Mouse (Mus musculus) skeletal muscle tissue, adult 2 months (tissue): ENCODE measurements at regions not wholly inside any gene's neighbourhood (a gene's known extent, or its start where the extent isn't known, plus 50 kb on each side); places are given as distances from the start of the nearest gene placed in this dataset.

Experiments
- DNase-seq: peaks from one replicate; pipeline ENCODE4 v3.0.0-alpha.2; 2012; ENCODE audit warnings: low read depth, low spot score

- DNase-seq: no peak
Measured at GRCm38 (mm10) chr13:107700268-107701139, 343.7 kb upstream of the Smim15 start.

GRCm38 (mm10) chr13:107699251-107699650 is 345.0 kb upstream of the Smim15 start:
- no peak for DNase-seq

- no peak for DNase-seq
Measured at GRCm38 (mm10) chr13:107698345-107698744, 345.9 kb upstream of the Smim15 start.

GRCm38 (mm10) chr13:107692123-107692830 is 352.0 kb upstream of the Smim15 start:
- DNase-seq: no peak

DNA sequence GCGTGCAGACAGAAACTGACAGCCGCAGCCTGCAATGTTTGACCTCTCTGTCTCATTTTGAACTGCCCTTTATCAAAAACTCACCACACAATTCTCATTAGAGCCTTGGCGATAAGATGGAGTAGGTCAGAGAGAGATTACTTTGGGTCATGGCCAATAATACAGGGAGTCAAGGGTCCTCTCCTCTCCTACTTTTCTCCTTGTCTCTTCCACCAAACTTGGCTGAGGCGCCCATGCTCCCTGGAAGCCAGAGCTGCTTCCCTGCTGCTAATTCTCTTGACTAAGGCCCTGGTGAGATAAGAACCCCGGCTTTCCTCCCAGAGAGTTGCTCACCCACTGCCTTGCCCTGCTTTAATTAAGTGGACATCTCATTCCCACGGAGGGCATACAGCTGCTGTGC is 355.3 kb upstream of the Smim15 start:
- DNase-seq: no peak

DNA sequence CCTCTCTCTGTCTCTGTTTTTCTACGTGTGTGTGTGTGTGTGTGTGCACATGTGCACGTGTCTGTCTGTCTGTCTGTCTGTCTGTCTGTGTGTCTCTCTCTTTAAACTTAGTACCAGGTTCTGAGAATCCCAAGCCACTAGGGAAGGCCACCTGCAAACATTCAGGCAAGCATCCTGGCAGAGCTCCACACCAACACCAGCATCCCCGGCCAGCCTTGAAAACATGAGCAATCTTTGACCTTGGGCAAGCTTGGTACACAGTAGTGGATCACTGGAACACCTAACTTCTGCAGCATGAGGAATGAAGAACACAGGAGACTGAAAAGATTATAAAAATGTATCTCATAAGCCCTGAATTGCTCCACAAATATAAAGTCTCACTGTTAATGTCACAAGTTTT is 359.0 kb upstream of the Smim15 start:
- DNase-seq: no peak

- no peak for DNase-seq
Measured at GRCm38 (mm10) chr13:107683909-107684308, 360.3 kb upstream of the Smim15 start.

GRCm38 (mm10) chr13:107681719-107682118 is 362.5 kb upstream of the Smim15 start:
- DNase-seq: no peak

DNA sequence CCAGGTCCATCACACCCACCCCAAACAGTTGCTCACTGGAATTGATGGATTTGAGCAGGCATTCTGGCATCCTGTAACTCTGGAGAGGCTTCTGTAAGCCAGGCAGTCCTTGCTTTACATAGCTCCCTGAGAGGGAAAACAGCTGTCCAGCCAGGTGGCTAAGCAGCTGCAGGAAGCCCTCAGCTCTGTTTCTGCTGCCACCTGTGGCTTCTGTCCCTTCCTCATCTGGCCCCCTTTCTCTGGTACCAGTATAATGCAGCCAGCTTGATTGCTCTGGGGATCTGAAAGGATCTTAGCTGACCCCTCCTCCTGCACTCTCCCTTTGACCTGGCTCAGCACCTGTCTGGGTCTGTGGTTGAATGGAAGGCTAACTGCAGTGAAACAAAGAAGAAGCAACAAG is 365.4 kb upstream of the Smim15 start:
- no peak for DNase-seq

DNA sequence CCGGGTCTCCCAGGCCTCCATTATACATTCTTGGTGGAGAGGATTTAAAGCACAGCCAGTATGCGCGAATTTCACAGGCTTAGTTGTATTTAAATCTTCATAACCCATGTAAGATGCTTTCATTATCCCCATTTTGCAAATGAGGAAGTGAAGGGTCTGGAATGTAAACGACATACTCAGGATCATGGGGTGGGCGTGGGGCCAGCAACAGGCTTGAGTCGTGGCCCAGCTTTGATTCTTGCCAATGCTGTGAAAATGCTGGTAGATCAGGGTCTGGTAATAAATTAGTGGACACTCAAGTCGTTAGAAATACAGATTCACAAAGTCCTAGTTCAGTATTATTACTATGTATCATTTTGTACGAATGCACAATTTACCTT is 367.2 kb upstream of the Smim15 start:
- DNase-seq: no peak

DNA sequence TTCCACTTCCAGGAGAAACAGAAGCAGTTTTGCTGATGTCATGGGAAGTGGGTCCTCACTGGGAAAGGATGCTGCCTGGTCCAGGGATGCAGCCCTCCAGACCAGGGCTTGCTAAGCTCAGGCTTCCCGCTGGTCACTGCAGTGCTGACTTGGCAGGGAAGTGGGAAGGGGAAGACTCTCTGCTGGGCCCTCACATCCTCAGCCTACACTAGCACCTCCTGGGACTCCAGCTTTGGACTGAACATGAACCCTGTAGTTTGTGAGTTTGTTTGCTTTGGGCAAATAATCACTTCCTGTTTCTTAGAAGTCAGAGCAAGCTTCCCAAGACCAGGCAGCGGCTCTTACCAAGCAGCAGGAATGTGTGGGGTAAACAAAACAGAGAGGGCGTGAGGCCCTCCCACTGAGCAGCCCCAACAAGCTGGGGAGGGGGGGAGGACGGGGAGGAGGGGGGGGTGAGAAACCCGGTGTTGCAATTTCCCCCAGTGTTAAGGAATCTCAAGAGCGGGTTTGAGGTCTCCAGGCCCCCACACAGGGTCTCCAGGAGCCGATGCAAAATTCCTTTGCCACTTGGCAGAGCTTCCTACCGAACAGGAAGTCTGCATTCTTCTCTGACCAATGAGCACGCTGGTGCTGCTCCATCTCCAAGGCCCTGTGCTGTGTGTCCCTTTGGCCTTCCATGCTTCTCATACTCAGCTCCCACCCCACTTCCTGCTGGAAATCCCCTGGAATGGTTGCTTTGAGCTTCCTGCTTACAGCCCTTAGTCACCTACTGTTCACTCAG is 367.7 kb upstream of the Smim15 start:
- peak; percentile 36 for DNase-seq

- DNase-seq: no peak
Measured at GRCm38 (mm10) chr13:107672166-107672565, 372.1 kb upstream of the Smim15 start.

DNA sequence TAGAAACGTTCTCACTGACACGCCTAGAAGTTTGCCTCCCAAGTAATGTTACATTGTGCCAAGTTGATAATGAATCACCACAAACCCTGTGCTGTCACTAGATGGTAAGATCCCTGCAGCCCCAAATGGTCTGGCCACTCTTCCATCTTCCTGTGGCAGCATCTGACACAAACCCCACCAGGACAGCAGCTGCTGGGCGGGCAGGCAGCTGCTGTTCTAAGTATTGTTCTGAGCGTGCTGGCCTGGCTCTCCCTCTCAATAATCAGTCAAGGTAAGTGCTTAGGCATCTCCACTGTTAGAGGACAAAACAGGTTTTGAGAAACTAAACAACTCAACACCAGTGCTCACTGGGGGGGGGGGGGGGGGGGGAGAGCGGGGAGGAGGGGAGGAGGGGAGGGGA is 375.7 kb upstream of the Smim15 start:
- DNase-seq: no peak

DNA sequence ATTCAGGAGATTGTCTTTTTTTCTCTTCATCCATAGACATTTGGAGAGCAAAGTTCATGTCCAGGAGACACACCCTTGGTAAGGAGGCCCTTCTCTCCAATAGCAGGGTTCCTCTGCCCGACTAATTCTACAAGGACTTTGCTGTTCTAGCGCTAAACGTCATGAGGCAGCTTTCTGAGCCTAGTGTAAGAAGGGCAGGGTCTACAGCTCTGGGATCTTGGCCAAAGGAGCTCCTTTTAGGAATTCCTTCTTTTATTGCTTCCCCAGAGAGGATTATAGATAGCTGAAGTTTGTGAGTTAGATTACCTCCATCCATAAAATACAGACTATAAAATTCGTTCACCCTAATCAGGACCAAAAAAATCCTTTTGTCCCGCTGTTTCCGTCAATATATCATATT is 378.5 kb upstream of the Smim15 start:
- DNase-seq: no peak

DNA sequence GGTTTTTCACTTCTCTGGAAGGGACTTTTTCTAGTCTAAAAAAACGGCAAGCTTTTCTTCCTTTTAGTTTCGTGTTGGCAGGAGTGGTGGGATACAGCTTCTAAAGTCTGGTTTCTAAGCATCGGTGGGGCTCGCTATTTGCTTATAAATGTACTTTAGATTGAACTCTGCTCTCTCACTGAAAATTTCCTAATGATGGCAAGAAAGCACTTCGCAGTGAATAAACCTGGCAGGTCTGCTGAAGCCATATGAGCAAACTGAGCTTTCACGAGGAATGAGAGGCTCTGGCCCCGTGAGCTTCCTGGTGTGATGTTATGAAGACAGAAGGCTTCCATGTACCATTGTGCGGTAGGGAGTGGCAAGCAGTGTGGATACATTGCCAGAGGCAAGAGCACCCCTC is 380.0 kb upstream of the Smim15 start:
- no peak for DNase-seq

DNA sequence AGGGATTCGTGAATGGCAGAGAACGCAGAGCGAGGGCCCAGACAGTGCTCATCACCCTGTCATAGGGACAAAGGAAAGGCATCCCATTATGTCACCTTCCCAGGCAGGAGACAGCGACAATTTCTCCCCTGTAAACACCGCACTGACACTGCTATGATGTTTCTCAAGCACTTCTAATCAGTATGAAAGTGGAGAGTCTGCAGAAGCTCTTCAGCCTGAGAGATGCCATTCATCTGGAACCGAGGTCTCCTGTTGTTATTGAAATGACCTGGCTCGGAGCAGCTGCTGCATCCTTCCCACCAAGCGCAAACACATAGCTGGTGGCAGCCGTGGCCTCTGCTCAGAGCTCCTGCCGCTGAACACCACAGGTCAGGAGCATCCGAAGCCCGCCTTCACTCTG is 380.5 kb upstream of the Smim15 start:
- DNase-seq: no peak

DNA sequence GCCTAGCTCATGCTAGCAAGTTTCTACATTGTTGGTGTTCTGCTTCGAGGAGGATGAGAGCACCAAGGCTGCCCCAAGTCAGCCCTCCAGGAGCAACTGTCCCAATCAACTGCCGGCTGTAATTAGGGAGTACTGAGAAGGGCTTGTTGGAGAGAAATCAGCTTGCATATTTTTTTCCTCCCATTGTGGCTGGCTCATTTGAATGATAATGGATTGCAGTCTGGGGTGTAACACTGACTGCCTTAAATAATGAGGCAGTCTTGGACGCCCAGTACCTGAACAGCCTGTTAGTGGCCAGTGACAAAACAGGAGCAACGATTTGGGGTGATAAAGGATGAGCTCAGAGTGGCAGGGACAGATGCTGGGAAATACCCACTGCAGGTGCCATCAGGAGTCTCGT is 382.8 kb upstream of the Smim15 start:
- no peak for DNase-seq

- DNase-seq: no peak
Measured at GRCm38 (mm10) chr13:107645865-107646645, 398.2 kb upstream of the Smim15 start.

- DNase-seq: no peak
Measured at GRCm38 (mm10) chr13:107645121-107645864, 399.0 kb upstream of the Smim15 start.

DNA sequence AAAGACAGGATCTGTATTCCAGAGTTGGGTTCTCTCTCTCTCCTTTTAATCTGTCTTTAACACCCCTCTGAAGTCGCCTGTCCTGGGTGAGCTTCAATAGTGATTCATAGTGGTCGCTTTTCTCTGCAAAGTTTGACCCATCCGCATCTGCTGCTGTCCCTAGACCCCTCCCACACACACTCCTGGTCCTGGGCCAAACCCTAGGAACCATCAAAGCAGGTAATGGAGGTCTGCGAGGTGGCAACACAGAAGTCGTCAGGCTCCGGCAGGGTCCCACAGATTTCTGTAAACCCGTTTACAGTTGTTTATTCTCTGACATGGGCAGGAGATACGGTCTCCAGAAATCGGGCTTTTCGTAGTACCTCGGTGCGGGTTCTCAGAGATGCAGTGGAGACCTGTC is 399.5 kb upstream of the Smim15 start:
- DNase-seq: no peak
